Mouse (Mus musculus) small intestine, adult 2 months (tissue): ENCODE measurements around the gene Rbks.

Experiments
- CTCF ChIP-seq: fragments of 200-500 bp; IDR thresholded peaks from 2 replicates; pipeline ENCODE4 v1.5.1; 2012; ENCODE audit warnings: low read depth, mild to moderate bottlenecking, control low read depth, inconsistent platforms, low read length, moderate library complexity, mixed read lengths; ENCODE audit not compliant: insufficient replicate concordance, insufficient read length; ENCODE audit errors: extremely low read depth
- POLR2A ChIP-seq: fragments of 200-500 bp; IDR thresholded peaks from 2 replicates; pipeline ENCODE4 v1.6.1; 2012; ENCODE audit warnings: low read depth, mild to moderate bottlenecking, control low read depth, inconsistent platforms, low read length, moderate library complexity

DNA sequence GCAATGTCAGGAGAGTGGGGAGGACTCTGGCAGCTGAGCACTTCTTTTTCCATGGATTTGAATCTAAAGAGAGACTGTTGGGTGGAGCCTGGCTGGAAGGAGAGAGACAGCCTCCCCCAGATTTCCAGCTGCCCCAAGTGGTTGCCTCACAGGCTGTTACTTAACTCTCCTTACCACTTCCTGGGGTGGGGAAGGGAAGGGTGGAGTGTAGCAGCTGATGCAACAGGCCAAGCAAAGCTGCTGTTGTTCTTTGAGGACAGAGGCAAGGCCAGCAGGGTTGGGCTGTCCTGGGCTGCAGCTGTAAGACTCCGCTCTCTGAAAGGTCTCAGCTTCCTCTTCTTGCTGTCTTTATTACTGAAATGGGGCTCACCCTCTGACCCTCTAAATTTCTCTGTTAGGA, 95.0 kb downstream of the Rbks start:
- no peak; the same call in 1 of the 2 replicates for TF ChIP-seq POLR2A
- no peak for TF ChIP-seq CTCF
